Mouse (Mus musculus) myocyte (in vitro differentiated cells): Measurements from ENCODE around the gene Hdhd5.

Experiments used
- CEBPB ChIP-seq: IDR thresholded peaks from 2 replicates; pipeline ENCODE4 v1.6.1; 2011; ENCODE audit warnings: mild to moderate bottlenecking, moderate library complexity; ENCODE audit not compliant: poor library complexity, insufficient read depth, severe bottlenecking
- MAX ChIP-seq: IDR thresholded peaks from one replicate; pipeline ENCODE4 v1.6.1; 2011; ENCODE audit warnings: low read depth, mild to moderate bottlenecking, control low read depth
- POLR2A ChIP-seq: IDR thresholded peaks from one replicate; pipeline ENCODE4 v1.6.1; 2011; ENCODE audit warnings: low read depth, mild to moderate bottlenecking, control low read depth, moderate library complexity; ENCODE audit not compliant: insufficient read length
- REST ChIP-seq: IDR thresholded peaks from one replicate; pipeline ENCODE4 v1.6.1; 2011; ENCODE audit warnings: mild to moderate bottlenecking, control low read depth, moderate library complexity; ENCODE audit not compliant: insufficient read depth, insufficient read length
- TCF12 ChIP-seq: IDR thresholded peaks from one replicate; pipeline ENCODE4 v1.6.1; 2011; ENCODE audit warnings: mild to moderate bottlenecking, control low read depth; ENCODE audit not compliant: poor library complexity, insufficient read depth, severe bottlenecking
- USF1 ChIP-seq: IDR thresholded peaks from one replicate; pipeline ENCODE4 v1.6.1; 2011; ENCODE audit warnings: low read depth, mild to moderate bottlenecking, control low read depth, moderate library complexity

DNA sequence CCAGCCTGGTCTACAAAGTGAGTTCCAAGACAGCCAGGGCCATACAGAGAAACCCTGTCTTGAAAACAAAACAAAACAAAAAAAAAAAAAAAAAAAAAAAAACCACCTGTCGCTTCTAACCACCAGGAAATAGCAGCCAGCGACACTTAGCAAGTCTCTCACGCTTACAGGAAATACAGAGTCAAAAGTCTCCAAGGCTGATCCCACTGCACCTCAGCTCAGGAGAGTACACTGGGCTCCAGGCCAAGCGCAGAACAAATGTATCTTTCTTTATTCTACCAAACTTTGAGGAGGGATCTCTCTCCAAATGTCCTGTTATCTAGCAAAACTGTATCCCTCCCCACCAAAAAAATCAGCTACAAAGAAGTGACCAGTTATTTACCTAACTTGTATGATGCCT is 2.0 kb downstream of the Hdhd5 start:
- TF ChIP-seq POLR2A (no peak), MAX (no peak), USF1 (no peak), CEBPB (no peak), REST (no peak), TCF12 (no peak)
